Mouse (Mus musculus) heart, postnatal 0 days (tissue): ENCODE results near the gene Rbm7.

Experiments
- CTCF ChIP-seq: IDR thresholded peaks from 2 replicates; pipeline ENCODE4 v1.5.1; 2016; ENCODE audit warnings: antibody characterized with exemption, control low read depth, low read depth
- EP300 ChIP-seq: IDR thresholded peaks from 2 replicates; pipeline ENCODE4 v1.6.1; 2016; ENCODE audit warnings: antibody characterized with exemption, low read depth

DNA sequence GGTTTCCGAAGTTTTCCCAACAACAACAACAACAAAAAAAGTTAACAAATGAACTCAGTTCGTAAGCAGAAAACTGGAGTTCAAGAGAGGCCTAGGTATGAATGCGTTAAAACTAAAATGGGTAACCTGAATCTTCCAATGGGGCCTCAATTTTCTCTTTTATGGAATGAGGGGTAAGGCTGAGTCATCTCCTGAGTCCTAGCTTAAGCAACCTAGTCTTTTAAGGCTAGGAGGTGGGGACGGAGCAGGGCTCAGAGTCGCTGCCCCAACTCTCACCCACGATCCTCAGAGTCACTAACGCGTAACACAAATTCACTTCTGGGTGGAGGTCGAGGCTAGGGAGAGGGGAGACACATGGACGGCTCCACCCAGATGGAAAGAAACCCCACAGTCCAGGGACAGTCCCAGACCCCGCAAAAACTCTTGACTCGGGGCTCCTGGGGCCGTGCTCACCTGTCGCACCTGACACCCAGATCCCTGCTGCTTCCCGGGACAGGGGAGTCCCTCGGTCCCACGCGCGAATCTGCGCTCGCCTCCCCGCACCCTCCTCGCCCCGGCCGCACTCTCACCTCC is 15.2 kb downstream of the Rbm7 start:
- TF ChIP-seq CTCF (no peak), EP300 (no peak)
